Mouse (Mus musculus) heart, adult 2 months (tissue): ENCODE measurements around the gene Unk.

Source experiments
- CTCF ChIP-seq: fragments of 200-600 bp; IDR thresholded peaks from 2 replicates; pipeline ENCODE4 v1.8.1; 2022; ENCODE audit warnings: antibody characterized with exemption, mild to moderate bottlenecking, moderate library complexity
- POLR2A ChIP-seq: fragments of 200-500 bp; IDR thresholded peaks from 2 replicates; pipeline ENCODE4 v1.6.1; 2011; ENCODE audit warnings: mild to moderate bottlenecking, low read depth, low read length, control low read depth; ENCODE audit not compliant: insufficient read depth

- TF ChIP-seq CTCF = no peak
- TF ChIP-seq POLR2A = no peak
Measured at GRCm38 (mm10) chr11:115983291-115983690, 46.8 kb upstream of the Unk start.
